Mouse (Mus musculus) Muller cell, postnatal 12 days (primary cell): Measurements from ENCODE around the gene BC024978.

Experiments
- DNase-seq: peaks from one replicate; pipeline ENCODE4 v3.0.0-alpha.2; 2015; ENCODE audit errors: inconsistent ontology term

Gene BC024978

DNA sequence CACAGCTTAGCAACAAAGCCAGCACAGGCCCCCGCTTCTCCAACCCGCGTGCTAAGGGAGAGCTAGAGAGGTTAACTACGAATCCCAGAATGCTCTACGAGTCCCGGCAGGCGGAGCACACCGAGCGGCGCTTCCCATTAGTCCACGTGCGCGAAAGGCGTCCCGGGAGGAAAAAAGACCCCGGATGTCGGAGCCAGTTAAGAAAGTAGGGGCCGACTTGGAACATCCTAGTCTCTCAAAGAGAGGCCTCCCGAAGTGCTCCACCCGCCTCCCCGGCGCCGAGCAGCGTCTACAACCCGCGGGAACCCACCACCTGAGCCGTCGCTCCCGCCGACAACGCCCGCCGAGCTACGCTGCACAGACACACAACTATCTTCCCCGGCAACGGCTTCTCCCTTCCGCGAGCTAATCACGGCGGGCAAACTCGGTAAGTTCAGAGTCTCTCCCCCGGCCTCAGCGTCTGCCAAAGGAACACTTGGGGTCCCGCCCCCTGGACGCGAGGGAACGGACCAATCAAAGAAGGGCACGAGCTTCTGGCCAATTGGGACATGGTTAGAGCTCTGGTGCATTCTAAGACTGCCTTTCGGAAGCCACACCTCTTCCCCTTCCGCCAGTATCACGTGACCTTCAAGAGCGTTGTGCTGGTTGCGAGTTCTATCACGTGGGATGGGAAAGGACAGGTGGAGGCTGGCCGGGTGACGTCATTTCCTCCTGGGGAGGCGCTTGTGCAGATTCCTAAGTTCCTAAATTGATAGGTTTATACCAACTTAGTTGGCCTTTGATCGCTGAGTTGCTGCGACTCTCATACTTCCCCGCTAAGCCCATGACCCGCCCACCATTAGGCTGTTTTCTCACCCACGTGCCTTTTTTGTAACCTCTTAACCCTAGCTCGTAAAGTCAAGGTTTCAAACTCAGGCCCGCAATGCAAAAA, at the start of gene BC024978, which contains the start of gene Snrpa:
Gene BC024978 (plus strand): TSS at position 101 of the 931 bp plus-strand sequence.
Gene Snrpa (minus strand): TSS at position 591 of the 931 bp plus-strand sequence.
- peak; percentile 100 for DNase-seq

DNA sequence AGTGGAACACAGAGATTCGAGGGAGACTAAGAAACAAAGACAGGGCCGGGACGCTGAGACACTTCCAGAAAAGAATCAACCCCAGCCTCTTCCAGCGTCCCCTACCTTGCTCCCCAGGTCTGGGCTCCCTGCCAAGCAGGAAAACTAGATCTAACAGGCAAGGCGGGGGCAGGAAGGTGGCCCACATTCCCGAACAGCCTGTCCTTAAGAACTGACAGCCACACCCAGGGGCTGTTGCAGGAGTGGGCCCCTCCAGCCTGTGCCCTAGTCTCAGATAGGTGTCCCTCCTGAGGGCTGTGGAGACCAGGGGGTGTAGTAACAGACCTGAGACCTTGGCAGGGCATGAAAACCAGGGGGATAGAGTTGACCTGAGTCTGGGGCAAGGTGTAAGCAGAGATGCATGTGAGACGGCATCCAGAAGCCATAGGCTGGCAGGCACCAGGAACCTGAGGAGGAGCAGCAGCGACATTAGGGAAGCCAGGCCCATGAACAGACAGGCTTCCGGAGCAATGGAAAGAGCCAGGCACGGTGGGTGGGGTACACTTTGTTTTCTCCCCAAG, 42.3 kb upstream of the BC024978 start, which contains the start of gene Cyp2t4:
Gene Cyp2t4 (plus strand): TSS at position 510 of the 560 bp plus-strand sequence.
- DNase-seq = no peak

DNA sequence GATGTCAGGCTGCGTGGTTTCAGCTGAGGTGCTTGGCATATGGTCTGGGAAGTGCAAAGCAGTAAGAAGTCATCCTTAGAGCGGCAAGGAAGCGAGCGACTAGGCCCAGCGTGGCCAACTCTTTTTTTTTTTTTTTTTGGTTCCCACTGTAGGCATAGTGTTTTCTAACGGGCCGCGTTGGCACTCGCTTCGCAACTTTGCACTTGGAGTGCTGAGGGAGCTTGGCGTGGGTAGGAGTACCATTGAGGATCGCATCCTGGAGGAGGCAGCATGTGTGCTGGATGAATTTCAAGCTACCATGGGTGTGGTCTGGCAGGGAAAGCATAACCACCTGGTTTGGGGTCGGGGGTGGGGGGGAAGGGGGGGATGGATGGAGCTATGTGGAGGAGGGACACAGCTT, 39.6 kb upstream of the BC024978 start:
- no peak for DNase-seq

DNA sequence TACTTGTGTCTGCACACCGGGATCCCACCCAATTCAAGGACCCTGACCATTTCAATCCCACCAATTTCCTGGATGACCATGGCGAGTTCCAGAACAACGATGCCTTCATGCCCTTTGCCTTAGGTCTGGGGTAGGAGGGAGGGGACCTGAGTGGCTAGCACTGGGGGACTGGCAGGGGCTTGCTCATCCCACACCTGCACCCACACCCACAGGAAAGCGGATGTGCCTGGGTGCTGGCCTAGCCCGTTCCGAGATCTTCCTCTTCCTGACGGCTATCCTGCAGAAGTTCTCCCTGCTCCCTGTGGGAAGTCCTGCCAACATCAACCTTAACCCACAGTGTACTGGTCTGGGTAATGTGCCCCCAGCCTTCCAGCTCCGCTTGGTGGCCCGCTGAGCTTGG, 37.4 kb upstream of the BC024978 start:
- DNase-seq = no peak

DNA sequence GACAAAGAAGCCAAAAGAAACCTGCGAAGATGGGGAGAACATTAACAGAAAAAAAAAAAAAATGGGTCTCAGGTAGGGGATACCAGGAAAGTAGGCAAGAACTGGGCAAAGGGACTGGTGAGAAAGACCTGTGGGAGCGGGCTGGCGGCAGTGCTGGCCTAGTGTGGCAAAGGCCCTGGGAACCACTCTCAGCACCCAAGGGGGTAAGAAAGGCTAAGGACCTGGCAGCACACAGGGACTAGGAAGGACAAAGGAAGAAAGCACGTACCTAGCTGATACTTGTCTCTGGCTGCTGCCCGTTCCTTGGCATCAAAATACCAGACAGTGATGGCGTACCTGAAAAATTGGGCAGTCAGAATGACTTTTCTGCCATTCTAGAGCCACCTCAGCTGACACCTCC, 36.3 kb upstream of the BC024978 start:
- no peak for DNase-seq

DNA sequence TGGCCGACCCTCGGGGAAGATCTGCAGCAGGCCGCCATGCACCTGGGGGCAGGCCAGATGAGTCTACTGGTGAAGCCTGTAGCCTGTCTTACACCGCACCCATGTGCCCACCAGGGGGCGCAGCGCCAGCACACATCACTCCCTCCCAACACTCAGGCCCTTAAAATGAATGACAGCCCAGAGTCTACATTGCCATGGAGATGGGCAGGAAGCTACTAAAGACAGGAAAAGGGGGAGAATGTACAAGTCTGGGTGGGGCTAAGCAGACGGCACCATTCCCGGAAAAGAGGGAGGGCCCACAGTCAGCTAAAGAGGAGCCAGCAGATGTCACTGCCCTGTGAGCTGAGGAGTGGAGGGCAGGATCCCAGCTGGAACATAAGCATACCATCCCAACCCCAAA, 35.7 kb upstream of the BC024978 start:
- DNase-seq = peak; percentile 90

DNA sequence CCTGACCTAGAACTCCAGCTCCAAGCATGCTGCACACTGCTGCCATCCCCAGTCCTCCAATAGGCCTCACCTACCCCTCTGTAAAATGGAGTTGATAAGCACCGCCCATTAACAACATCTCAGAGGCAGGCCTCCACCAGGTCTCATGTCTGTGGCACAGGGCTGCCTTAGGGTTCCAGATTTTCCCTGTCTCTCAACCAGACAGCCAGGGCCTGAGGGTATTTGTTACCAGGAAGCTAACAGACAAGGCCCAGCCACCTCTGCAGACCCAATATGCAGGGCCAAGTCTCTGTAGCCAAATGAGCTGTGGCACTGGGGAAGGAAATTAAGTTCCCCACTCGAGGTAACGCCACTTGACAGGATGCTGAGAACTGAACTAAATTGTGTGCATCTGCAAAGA, 34.7 kb upstream of the BC024978 start:
- no peak for DNase-seq

DNA sequence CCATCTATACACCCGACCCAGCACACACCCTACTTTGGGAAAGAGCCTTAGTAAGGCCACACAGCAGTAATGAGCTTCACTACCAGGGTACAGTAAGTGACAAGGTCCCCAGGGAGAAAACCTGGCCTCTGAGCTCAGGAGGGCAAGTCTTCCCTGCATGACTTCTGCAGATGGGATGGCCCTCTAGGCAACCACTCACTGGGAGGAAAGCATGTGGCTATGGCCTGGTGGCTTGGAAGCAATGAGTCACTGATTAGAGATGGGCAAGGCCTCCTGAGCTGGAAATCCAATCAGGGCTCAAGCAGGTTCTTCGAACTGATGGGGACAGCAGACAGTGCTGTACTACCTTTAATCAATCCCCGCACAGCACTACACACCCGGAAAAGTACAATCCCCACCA, 33.8 kb upstream of the BC024978 start:
- peak; percentile 47 for DNase-seq

DNA sequence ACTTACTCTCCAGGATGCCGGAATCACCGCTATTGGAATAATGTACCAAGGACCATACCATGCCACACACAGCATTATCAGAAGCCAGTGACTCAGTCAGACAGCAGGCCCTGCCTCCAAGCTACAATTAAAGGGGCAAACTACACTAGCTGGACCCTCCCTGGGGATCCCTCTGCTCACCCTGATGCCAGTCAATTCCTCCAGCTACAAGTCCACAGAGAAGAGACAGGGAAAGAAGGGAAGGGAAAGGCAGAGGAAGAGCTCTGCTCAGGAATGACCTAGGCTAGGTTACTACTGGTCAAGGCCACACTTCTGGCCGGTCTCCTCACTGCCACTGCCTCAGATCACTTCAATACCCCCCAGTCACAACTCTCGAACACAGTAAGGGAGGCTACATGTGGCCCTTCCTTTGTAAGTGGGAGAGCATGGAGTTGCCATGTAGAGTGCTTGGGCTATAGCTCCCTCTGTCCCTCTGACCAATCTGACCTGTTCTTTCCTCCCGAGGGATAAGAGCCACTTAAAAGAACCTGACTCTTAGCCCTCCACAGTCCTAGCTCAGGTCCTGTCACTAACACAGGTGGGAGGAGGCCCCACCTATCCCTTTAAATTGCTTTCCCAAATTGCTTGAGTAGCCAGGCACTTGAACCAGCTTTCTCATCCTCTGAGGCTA, 32.7 kb upstream of the BC024978 start:
- no peak for DNase-seq

DNA sequence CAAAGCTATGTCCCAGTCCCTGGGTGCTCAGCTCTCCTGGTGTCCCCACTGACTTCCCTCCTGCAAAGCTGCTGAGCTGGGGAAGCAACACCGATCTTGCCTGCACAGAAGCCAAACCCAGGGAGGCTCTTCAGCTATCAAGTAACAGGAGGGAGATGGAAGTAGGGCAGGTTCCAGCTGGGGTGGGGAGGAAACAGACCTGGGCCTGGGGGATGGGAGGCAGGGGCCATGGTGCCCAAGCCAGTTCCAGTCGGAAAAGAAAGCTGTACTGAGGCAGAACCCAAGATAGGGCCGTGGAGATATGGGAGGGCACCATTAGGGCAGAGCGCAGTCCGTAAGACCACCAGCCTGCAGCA, 32.2 kb upstream of the BC024978 start:
- no peak for DNase-seq

DNA sequence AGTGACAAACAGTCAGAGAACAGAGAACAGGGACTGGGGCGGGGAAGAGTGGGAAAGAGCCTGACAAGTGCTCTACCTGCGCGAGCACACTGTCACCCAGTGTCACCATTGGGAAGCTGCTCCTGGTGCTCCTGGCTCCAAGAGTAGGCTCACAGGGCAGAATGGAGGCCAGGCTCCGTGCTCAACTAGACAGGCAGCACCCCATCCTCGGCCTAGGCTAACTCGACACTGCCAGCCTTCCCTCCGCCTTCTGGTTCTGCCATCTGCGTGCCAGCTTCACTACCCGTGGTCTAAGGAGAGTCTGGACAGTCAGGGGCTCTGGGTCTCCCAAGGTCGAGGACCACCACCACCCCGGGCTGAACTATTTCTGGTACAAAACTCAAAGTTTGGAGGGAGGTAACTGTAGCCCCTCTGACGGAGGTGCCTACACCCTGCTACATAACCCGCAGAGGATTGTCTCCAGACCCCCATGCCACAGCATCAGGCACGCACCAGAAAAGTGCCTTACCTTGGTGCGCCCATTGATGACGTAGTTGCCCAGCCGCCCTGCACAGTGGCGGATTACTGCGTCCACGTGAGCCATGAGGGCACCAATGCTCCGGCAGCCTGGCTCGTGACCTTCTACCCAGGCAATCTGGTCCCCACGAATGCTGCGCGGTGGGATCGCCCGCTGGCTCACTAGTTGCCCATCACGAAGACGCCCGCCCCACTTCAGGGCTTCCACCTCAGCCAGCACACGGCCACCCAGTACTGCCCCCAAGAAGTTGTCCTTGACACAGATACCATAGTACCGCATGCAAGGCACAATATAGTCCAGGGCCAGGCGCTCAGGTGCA, 31.3 kb upstream of the BC024978 start:
- DNase-seq = no peak

DNA sequence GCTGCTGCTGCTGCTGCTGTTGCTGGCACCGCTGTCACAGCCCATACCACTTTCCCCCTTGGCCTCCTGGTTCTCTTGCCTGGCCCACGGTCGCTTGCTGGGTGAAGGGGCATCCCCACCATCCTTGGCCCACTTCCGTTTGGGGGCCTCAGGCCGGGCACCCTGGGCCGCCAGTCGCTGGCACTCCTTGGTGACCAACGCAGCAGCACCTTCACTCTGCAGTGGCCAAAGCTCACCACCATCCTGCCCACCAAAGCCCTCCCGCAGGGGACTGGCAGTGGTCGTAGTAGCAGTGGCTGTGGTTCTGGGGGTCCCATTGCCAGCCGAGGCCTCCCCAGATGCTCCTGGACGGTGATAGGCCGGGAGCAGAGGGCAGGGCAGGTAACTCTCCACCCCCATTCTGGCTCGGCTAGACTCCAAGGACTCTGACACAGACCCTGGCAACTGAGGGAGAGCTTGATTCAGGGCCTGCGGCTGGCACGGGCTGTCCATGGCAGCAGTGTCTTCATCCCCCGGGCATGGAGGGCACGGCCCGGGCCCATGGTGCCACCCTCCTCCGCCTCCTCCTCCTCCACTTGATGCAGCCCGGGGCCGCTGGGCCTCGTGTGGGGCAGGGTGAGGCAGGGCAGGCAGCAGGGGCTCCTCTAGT, 30.4 kb upstream of the BC024978 start:
- DNase-seq = no peak

DNA sequence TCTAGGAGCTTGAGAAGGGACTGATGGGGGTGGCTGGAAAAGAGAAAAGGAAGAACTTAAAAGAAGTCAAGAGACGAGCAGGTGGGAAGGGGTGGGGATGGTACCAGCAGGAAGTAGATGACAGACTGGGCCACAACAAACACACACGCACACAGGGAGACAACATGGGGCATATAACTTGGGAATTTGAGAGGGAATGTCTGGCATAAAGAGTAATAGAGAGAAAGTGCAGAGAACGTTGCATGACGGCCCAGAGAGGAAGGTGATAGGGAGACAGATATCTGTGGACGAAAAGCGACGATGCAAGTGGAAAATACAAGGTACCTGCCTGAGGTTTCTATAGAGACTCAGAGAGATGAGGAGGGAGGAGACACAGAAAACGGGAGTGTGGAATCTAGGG, 29.9 kb upstream of the BC024978 start:
- peak; percentile 18 for DNase-seq

DNA sequence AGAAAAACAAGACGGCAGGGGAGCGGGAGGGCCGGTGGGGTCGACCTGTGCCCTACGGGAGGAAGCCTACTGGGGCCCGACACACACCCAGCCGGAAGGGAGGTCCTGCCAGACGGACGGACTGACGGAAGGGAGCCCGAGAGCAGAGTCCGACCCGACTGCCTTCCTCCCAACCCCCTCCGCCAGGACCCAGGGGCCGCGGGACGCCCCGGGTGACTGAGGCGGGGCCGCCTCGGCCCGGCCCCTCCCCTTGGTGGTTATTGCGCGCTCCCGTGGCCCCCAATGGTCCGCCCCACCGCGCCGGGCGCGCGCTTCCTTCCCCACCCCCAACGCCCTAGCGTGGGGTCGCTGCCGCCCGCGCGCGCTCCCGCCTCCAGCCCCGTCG, 29.4 kb upstream of the BC024978 start:
- DNase-seq = peak; percentile 93

DNA sequence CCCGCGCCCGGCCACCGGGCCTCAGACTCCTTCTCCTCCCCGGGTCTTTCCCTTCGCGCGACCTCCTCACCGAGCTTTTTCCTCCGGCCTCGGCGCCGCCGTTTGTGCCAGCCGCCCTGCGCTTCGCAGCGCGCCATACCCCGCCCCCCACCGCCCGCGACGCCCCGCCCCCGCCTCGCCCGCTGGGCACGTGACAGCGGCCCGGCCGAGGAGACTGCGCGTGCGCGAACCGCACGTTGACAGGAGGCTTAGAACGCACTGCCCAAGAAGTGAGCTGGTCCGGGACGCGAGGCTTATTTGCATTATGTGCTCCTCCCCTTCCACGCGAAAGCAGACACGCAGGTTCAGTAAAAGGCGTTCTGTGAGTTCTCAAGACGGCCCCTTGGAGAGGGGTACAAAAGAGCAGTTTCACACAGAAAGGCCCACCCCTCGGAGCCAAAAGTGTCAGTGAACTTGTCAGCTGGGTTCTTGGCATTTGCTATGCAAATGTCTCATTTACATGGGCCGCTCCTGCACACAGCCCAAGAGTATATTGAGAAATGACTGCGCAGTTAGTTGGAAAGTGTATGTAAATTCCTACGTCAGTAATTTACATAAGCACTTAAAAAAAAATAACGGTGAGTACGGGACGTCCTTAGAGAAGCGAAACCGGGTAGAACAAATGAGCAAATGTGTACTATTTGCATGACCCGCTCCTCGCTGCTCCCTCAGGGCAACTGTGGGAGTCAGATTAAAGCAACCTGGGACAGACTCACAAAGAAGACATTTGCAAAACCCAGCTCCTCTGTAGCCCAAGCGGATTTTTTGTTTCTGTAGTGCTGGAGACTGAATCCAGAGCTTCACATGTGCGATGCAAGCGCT, 28.7 kb upstream of the BC024978 start, which contains the start of gene Egln2:
Gene Egln2 (minus strand): TSS at position 189 of the 861 bp plus-strand sequence.
- peak; percentile 93 for DNase-seq

DNA sequence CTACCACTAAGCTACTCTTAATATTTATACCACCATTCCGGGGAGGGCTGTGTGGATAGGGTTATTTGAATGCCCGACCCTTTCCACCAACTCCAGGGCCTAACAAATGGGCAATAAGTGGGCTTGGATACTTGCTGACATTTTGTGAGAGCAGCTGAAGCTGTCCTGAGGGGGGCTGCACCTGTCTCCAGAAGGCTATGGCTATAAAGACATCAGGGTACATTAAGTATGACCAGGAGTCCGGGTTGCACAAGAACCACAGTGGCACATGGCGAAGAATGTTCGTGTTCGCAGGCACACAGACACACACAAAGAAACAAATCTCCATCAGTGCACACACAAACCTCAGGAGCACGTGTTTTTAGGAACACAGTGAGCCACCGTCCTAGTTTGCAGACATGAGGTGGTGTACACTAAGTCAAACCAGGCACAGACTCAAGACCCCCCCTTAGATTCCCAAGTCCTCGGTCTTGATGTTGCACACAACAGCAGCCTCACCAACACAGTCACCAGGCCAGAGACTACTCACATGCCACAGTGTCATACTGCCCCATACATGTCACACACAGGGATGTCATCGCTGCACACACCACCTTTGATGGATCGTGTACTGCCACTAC, 28.0 kb upstream of the BC024978 start:
- DNase-seq = no peak

DNA sequence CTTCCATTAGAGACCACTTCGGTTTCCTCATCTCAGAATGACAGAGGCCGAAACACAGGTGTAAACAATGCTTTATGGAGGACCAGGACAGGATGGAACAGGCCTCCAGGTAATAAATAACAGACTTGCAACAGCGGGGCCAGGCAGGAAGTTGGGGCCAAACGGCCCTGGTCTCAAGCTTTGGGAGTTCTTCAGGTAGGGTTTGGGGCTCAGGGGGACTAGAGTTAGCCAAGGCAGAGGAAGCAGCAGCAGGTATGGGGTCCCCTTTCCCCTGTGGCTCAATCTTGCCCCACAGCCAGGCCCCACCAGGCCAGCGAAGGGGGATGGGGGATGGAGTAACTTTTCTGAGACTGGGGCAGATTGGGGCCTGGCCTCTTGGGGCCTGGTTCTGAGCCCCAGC, 27.2 kb upstream of the BC024978 start:
- DNase-seq = no peak

DNA sequence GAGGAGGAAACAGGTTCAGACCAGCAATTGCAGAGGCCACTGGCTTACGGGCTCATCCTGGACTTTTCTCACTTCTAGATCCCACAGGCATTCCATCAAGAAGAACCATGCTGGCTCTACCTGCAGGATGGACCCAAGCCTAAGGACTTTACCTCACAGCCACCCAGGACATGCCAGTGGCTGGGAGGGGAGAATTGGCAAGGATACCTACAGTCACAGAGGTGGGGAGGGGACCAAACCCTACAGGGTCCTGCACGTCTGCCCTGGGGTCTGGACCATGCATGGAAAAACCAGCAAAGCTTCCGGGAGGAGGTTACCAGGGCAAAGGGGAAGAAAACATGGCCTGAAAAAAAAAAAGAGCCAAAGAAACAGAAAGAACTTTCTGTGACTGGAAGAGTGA, 24.6 kb upstream of the BC024978 start:
- DNase-seq = no peak

DNA sequence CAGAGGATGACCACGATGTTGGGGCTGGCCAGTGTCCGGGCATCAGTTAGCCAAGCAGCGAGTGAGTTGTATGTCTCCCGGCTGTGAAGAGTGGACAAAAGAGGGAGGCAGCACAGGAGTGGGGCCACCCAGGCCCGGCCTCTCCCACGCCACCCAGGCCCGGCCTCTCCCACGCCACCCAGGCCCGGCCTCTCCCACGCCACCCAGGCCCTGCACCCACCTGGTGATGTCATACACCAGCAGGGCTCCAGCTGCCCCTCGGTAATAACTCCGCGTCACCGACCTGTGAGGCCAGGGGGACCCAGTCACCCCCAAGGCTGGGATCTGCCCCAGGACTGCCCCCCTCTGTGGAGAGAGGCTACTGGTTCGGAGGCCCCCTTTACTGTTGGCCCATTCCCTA, 21.1 kb upstream of the BC024978 start:
- DNase-seq = no peak

DNA sequence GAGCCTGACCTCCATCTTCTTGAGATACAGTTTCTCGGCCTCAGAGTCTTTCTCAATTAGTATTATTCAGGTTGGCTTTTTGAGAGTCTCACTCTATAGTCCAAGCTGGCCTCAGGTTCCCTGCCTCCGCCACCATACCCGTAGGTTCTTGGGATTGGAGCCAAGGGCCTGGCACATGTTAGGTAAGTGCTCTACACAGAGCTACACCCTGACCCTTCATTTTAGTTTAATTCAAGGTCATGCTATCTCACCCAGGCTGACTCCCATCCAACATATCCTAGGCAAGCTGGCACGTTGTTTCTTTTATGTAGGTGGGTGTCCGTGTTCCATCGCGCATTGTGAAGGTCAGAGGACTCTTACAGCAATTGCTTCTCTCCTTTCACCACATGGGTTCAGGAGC, 20.7 kb upstream of the BC024978 start:
- no peak for DNase-seq
